Mouse (Mus musculus): ENCODE results near the gene Akap6. TPM values are rescaled to one million over a fixed set of nuclear protein-coding genes. Genes with fewer than 3 reads are reported as not detected.
A peak's percentile ranks its signal among the peaks of the same experiment; 100 is the strongest.

Gene Akap6
- total RNA-seq, 2 experiments from 2014 or later: 25.6 to 37.0 TPM

DNA sequence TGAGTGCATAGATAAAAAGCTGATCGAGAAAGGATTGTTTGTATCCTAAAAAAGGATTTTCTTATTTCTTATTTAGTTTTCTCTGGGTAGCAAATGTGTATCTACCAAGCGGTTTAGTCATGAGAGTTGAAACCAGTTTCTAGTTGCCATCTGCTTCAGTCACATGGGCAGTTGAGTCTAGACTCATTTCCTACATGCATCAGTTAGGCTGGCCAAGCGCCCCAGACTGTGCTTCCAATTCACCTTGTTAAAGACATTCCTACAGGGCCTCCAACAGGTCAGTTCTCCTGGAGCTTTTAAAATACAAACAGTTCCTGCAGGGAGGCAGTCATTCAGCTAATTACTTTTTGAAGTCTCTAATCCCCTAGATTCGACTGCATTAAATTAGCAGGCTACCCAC is 176.9 kb downstream of the Akap6 start:
- Histone ChIP-seq H3K4me3 (no peak overlapping the region), H3K27ac (peak overlapping the region; percentile 92)
- intact Hi-C loops (cut with DNase I): no loop called here

DNA sequence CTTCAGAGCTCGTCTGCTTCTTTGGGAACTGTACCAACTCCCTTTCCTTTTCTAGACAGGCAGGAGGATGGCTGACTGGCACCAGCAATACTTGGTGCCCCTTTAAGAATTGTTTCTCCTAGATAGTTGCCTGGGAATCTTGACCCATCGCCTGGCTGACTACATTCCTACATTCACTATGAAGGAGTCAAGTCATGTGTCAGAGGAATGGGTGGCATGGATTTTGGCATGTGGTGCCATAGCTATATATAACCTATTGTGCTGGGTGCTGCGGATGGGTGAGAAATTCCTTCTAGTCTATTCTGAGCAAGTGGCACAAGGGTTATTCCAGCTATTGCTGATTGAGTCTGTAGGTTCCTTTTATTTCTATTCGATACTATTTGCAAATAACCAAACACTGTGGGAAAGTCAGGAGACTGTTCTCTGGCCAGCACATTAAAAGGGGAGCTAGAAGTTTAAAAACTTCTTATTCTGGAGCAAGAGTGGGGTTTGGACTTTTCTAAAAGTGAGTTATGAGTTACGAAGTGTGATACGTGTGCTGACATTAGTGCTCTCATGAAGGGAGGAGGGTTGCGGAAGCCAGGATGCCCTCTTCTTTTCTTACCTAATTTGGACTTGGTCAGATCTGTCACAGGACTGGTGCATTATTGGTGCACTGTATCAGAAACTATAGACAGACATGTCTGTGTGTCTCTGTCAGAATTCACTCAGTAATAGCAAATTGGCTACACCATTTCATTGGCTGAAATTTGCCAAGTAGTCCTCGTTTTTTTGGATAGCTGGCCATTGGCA is 178.0 kb downstream of the Akap6 start:
- intact Hi-C loops (cut with DNase I): no loop called here
- no peak for TF ChIP-seq CTCF (IDR thresholded peaks at IDR 0.05)
- Histone ChIP-seq H3K27ac (peak overlapping the region; percentile 92), H3K4me3 (no peak overlapping the region)
- peak; percentile 26 for DNase-seq

More for the DNA sequence above, 176.9 kb downstream of the Akap6 start:
- DNase-seq: peak; percentile 24
- no peak for TF ChIP-seq CTCF (IDR thresholded peaks at IDR 0.05)

DNA sequence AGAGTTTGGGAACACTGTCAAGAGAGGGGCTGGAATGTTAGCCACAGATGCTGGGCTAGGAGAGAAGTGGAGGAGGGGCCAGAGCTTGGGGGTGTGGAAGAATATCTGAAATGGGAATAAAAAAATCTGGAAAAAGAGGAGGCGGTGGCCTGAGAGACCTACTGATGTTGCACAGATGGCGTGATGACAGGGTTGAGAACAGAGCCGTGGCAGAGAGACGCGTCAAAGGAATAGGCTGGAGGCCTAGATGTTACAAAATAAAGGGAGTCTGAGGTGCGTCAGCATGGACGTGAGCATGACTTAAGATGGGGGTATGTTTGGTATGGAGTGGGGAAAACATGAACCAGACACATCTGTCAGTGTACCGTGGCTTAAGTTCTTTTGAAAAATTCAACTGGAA is 180.1 kb downstream of the Akap6 start:
- Histone ChIP-seq H3K27ac (peak overlapping the region; percentile 31; the same call in 1 of the 2 replicates), H3K4me3 (no peak overlapping the region)
- DNase-seq: no peak
- intact Hi-C loops (cut with DNase I): no loop called here
- no peak for TF ChIP-seq CTCF (IDR thresholded peaks at IDR 0.05)

DNA sequence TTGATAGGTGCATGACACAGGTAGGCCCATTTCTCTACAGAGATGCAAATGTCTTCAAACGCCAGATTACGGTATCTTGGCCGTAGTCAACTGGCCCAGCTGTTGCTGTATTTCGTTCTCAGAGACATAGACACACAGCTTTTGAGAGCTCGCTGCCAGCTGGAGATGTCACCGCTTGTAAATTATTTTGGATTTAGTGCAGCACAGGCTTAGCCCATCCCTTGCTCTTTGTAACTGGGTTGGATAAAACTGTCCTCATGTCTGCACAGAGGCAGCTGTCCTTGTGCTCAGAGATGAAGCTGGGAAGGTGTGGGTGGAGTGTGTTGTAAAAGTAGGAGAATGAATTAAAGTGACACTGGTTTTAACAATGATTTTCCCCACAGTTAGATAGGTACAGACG is 193.3 kb downstream of the Akap6 start:
- Histone ChIP-seq H3K4me3 (no peak overlapping the region), H3K27ac (peak overlapping the region; percentile 70; the same call in 1 of the 2 replicates)
- TF ChIP-seq CTCF (IDR thresholded peaks at IDR 0.05): no peak
- DNase-seq: peak; percentile 54
- intact Hi-C loops (cut with DNase I): loop anchor here (5.0 to 10.0 kb wide), 3 partner anchors 40 to 885 kb away; partner anchors contain the start of gene Dtd2

DNA sequence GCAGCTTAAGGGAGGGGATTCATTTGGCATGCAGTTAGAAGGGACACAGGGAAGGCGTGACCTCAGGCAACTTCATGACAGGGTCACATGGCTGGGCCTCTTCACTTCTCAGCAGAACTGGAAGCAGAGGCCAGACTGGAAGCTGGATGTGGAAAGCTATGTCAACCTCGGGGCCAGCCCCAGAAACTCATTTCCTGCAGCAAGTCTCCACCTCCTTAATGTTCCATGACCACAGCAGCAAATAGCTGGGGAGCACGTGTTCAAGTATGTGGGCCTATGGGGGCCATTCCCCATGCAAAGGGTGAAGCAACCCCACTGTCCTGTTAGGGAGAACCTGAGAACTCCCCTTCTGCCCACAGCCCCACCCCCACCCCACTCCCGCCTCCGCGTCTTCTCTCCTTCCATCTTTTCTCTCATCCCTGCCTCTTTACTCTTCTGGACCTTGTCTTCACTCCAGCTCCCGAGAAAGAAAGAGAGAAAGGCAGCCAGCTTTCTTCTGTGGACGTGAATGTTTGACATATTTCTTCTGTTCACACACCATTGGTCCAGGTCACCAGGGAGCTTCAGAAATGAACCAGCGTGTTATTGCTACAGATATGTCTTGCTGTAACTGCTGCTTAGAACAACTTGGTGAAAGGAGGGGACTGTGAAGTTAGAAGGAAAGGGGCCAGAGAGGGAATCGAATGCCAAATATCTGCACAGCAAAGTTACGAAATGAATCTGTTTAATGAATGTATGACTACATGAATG is 194.6 kb downstream of the Akap6 start:
- TF ChIP-seq CTCF (IDR thresholded peaks at IDR 0.05): no peak
- peak; percentile 21 for DNase-seq
- H3K27ac ChIP-seq: peak overlapping the region; percentile 70
- H3K4me3 ChIP-seq: 0 out of 2 replicates have a peak overlapping the region, but pooled peaks have one; percentile 3
- intact Hi-C loops (cut with DNase I): loop anchor here (2.0 to 10.0 kb wide), 4 partner anchors 42 to 887 kb away; partner anchors contain the start of genes Arhgap5 and Dtd2

DNA sequence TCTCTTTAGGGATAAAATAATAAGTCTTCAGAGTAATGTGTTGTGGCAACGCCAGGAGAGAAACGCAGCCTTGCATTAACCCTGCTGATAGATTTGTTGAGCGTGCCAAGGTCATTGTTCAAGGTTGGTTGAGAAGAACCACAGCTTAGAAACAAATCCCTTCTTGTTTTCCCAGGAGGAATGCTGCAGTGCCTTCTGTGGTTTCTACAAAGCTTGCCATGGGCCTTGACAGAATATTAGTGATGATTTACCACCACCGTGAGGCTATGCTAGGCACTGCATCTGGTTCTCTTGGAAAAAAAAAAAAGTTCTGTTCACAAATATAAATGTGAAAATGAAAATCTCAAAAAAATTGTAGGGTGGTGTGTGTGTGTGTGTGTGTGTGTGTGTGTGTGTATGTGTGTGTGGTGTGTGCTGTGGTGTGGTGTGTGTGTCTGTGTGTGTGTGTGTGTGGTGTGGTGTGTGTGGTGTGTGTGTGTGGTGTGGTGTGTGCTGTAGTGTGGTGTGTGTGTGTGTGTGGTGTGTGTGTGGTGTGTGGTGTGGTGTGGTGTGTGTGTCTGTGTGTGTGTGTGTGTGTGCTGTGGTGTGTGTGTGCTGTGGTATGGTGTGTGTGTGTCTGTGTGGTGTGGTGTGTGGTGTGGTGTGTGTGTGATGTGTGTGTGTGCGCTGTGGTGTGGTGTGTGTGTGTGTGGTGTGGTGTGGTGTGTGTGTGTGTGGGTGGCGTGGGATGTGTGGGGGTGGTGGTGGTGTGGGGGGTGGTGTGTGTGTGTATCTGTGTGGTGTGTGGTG is 196.7 kb downstream of the Akap6 start:
- peak; percentile 76 for TF ChIP-seq CTCF (IDR thresholded peaks at IDR 0.05)
- DNase-seq: peak; percentile 61
- Histone ChIP-seq H3K4me3 (peak overlapping the region; percentile 26), H3K27ac (peak overlapping the region; percentile 66)
- intact Hi-C loops (cut with DNase I): loop anchor here (1.0 to 10.0 kb wide), 3 partner anchors 64 to 393 kb away; partner anchors contain the start of gene Arhgap5

DNA sequence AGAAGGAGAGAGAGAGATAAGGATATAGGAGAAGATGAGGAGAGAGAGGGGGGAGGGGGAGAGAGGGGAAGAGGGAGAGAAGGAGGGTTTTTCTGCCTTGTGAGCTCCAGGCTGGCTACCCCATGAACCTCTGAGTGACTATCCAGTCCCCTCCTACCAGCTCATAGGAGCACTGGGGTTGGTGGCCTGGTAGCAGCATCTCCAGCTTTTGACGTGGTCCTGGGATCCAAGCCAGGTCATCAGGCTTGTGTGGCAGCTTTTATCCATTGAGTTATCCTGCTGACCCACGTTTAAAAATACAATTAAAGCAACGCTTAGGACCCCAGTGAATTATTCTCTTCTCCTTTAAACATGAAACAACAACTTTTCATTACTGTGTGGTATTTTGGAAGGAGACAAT is 197.6 kb downstream of the Akap6 start:
- TF ChIP-seq CTCF (IDR thresholded peaks at IDR 0.05): no peak
- H3K27ac ChIP-seq: no peak overlapping the region
- H3K4me3 ChIP-seq: no peak overlapping the region
- intact Hi-C loops (cut with DNase I): loop anchor here (10.0 kb wide), 1 partner anchor 292 kb away; no protein-coding TSS in a partner anchor
- DNase-seq: no peak

DNA sequence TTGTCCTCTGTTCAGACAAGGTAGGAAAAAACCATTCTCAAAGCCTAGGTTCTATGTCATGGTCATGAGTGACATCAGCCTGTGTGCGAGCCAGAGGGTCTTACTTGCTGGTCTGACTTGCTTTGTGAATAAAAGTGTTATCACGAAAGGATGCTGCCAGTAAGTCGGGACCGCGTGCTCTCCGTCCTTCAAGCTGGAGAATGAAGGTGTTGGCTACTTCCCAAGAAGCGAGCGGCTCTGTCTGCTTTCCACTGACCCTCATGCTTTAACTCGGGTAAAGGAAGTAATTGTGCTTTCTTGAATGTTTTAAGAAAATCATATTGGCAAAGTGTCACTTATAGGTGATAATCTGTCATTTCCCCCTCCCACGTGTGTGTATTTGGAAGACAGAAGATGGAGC is 198.9 kb downstream of the Akap6 start:
- TF ChIP-seq CTCF (IDR thresholded peaks at IDR 0.05): no peak
- peak; percentile 20 for DNase-seq
- no peak overlapping the region for H3K4me3 ChIP-seq
- H3K27ac ChIP-seq: no peak overlapping the region
- intact Hi-C loops (cut with DNase I): loop anchor here (10.0 kb wide), 1 partner anchor 293 kb away; no protein-coding TSS in a partner anchor

DNA sequence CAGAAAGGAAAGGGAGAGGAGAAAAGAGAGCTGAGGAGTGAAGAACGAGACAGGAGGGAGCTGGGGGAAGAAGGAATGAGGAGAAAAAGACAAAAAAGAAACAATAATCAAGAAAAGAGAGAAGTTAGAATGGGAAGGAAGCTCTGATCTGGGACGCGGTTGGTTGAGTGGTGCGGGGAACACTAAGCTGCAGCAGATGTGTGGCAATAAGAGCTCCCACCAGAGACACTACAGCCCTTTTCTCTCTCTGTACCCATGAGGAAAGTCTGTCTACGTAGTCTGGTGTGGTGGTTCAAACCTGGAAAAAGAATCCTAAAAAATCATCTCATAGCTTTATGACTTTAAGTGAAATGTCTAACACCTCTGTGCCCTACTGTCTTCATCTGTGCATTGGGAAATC is 204.9 kb downstream of the Akap6 start:
- no peak overlapping the region for H3K27ac ChIP-seq
- no peak for DNase-seq
- no peak overlapping the region for H3K4me3 ChIP-seq
- TF ChIP-seq CTCF (IDR thresholded peaks at IDR 0.05): no peak
- intact Hi-C loops (cut with DNase I): no loop called here

DNA sequence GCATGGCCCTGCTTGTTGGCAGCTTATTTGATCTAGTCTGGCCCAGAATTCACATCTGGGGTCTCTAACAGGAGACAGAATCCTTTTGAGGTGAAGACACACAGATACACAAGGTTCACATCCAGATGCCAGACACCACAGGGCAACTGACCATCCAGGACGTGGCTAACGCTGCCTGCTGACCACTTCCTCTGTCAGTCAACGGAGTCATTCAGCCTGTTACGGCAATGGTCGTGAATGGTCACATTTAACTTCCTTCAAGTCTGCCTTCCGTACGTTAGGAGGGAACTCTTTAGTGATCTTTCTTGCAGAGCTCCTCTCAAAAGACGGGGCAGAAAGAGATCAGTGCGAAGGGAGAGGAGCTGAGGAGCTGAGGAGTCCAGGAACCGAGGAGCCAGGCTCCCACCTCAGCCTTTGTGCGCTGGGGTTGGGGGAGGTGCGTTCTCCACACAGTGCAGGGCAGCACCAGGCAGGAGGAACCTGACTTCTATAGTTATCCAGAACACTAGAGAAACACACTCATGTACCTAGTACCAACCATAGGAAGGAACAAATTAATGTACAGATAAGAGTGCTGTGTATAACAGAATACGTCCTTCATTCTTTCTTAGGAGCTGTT is 209.4 kb downstream of the Akap6 start:
- intact Hi-C loops (cut with DNase I): no loop called here
- Histone ChIP-seq H3K4me3 (no peak overlapping the region), H3K27ac (no peak overlapping the region)
- DNase-seq: no peak
- no peak for TF ChIP-seq CTCF (IDR thresholded peaks at IDR 0.05)

DNA sequence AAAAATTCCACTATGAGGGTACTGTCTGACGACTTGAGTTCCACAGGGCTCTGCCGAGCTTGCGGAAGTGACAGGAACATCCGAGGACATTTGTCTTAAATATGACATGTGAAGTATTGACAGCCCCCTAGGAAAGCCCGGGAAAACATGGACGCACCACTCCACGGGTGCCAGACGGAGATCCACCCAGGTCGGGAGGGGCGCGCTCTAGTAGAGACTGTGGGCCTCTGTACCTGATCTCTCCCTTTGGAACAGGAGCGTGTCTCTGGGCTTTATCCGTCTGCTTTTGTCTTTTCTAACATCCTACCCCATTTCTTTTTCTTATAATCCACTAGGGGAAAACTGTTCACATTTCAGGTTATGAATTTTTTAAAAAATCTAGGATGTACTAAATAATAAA is 211.2 kb downstream of the Akap6 start:
- DNase-seq: no peak
- no peak for TF ChIP-seq CTCF (IDR thresholded peaks at IDR 0.05)
- H3K4me3 ChIP-seq: no peak overlapping the region
- intact Hi-C loops (cut with DNase I): no loop called here
- H3K27ac ChIP-seq: no peak overlapping the region

DNA sequence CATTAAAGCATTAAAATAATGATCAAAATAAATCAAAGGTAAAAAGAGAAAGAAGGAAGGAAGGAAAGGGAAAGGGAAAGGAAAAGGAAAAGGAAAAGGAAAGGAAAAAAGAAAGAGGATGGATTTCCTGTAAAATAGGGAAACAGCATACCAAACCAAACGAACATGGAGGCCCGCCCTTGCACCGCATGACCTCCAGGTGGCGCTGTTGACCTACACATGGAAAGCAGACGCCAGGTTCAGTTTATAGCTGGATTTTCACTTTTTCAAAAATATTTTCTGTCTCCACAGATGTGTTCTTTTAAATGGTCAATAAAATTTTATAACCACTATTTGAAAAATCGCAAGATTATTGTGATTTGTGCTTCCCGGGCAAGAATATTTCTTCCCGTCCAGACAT is 211.6 kb downstream of the Akap6 start:
- Histone ChIP-seq H3K27ac (no peak overlapping the region), H3K4me3 (peak overlapping the region; percentile 50)
- peak; percentile 100; the same call in 1 of the 2 replicates for TF ChIP-seq CTCF (IDR thresholded peaks at IDR 0.05)
- intact Hi-C loops (cut with DNase I): no loop called here
- peak; percentile 71 for DNase-seq

Data from gastrocnemius, adult 2 months (tissue).